Mouse (Mus musculus): ENCODE measurements at regions not wholly inside any gene's neighbourhood (a gene's known extent, or its start where the extent isn't known, plus 50 kb on each side); places are given as distances from the start of the nearest gene placed in this dataset.

DNA sequence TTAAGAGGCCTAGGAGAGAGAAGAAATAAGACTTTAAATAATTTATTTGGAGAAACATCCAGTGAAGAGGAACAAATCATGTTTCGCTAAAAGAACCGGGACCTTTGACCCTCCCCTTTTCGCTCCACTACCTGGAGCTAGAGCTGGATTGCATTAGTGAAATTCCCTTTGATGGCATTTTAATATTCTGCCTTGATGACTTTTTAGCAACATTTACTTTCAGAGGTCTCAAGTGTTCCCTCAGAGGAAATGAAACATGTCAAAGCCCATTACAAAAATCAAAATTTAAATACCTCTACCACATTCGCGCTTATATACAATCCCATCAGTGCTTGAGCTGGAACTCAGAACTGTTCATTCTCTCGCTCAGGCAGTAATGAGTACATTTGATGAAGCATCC lies 297.0 kb upstream of the Gm10295 start:
- DNase-seq (ENCODE audit: low spot score in 2 of 2), result no peak

DNA sequence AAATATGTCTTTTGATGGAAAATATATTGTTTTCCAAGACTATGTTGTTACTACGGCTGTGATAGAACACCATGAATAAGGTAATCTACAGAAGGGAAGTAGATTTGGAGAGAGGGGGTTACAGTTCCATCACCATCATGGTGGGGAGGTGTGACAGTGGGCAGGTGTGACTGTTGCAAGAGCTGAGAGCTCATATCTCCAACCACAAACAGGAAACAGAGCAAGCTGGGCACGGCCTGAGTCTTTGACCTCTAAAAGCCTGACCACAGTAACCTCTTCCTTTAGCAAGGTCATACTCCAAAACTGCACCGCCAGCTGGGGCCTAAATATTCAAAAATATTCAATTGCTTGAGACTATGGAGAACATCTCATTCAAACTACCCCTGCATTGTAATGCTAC lies 295.7 kb upstream of the Gm10295 start:
- DNase-seq (ENCODE audit: low spot score in 2 of 2), result no peak

DNA sequence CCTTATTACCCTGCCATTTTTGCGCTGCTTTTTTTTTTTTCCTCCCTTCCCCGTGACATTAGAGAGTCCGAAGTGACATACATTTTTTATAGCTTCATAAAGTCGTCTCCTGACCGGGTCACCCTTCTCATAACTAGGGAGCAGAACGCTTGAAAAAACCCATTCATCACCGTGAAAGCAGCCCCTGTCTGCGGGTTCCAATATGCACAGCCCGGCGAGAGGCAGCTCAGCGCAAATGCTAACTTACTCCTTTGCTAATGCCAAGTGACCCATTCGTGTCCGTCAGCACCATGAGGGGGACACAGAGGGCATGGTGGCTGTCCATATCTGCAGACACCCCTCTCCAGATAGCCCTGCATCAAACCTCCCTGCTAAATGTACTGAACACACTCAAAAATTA lies 271.8 kb upstream of the Gm10295 start:
- DNase-seq (ENCODE audit: low spot score in 2 of 2), result peak in 1 of 2 experiments; percentile 16

DNA sequence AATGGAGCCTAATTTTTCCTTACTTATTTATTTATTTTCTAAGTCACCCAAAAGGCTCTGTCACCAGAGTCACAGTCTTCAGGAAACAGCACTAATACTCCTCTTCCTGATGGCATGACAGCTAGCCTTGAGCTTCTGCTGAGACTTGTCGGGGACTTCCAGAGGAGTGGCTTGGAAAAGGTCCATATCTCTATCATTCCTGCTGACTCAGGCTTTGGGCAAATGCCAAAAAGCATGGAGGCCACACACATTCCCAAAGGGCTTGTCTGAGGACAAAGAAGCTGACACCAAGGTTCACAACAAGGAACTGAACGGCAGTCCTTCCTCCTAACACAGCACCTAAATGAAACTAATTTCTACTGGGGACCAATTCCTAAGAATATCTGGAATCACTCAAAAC lies 251.9 kb upstream of the Gm10295 start:
- DNase-seq (ENCODE audit: low spot score in 2 of 2), result no peak

DNA sequence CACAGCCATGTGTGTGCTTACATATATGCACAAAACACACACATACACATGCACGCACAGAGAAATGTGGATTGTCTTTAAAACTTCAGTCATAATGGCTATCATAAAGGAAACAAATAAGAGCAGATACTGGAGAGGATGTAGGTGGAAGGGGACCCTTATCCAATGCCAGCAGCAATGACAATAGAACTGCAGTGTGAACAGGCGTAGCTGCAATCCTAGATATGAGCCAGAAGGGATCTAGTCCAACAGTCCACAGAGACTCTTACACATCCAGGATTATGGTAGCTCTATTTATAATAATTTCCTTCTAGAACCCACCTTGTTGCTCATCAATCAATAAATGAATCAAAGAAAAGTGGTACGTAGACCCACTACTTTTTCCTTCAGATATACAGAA lies 245.5 kb upstream of the Gm10295 start:
- DNase-seq (ENCODE audit: low spot score in 2 of 2), result no peak

DNA sequence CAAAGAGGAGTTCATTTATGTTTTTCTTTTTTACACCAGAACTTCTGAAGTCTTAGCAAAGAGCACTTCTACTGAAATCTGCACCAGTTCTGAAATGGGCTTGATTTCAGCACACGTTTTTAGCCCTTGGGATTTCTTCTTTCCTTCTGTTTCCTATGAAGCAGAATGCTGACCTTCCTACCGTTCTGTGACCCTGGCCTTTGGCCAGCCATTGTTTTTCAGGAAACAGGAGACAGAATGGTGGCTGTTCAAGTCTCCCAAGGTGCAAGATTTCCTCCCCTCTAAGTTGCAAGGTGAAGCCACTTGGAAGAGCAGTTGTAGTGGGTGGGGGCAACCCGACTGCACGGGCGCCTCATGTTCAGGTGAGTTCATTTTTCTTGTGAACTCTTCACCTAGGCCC lies 236.3 kb upstream of the Gm10295 start:
- DNase-seq (ENCODE audit: low spot score in 2 of 2), result no peak

DNA sequence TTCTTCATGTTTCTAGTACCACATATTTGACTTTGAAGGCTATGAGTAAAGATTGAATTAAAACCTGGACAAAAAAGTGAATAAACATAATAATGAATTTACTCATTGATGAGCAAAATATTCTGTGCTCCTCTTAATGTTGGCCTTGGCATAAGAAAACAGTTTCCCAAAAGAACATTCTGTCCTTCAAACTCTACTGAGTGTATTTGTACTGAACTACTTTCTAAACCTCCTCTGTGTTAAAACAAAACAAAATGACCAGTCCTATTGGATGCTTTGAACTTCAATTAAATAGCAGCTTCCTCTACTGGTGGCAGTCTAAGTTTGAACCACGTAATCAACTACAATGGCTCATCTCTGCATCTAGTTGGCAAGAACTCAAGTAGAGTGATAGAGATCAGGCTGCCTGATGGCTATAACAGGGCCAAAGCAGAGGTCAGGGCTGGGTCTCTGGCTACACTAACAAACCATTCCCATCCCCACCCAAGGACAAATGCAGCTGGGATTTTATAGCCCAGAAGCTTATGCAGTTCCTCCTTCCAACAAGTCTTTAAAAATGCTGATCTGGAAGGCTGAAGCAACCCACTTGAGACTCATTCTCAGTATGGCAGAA lies 232.3 kb upstream of the Gm10295 start:
- DNase-seq (ENCODE audit: low spot score in 2 of 2), result no peak

DNA sequence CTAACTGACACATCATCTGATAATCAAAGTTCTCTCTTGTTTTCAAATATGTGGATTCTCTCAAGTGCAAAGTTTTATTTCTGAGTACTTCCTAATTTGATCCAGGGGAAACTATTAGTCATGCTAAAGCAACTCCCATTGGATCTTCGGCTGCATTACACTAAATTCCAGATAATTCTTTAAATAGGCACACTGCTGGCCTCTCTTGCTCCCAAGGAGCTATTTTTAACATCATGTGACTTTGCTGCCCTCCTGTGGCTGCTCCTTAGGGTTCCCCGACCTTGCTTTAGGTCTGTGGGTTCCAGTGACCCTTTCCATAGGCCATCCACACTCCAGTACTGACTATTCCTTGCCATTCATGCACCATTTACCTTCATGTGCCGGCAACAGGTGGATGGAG lies 230.5 kb upstream of the Gm10295 start:
- DNase-seq (ENCODE audit: low spot score in 2 of 2), result no peak

DNA sequence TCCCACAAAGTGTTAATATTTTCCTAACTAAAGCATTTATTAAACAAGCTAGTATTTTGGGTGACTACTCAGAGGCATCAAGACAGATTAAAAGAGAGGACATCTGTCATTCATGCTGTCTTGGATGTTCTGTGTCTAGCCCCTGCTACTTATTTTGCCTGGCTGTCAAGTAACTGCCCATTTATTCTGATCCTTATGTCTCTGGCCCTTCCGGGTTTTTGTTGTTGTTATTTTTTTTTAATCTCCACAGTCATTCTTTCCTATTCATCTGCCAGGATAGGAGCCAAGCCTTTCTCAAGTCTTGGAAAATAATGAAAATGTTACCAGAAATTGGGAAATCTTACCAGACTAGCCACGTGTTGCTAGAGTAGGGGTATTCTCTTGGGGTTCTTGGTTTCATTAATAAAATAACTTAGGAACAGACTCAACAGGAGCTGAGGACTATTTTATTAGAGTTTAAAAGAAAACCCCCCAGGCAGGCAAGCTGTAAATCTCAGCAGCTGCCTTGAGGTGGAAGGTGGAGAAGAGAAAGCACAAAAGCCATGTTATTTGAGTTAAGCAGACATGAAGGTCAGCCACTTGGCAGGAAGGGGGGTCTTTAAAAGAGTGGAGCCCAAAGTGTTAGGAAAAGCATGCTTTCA lies 209.1 kb upstream of the Gm10295 start:
- DNase-seq (ENCODE audit: low spot score in 2 of 2), result no peak

DNA sequence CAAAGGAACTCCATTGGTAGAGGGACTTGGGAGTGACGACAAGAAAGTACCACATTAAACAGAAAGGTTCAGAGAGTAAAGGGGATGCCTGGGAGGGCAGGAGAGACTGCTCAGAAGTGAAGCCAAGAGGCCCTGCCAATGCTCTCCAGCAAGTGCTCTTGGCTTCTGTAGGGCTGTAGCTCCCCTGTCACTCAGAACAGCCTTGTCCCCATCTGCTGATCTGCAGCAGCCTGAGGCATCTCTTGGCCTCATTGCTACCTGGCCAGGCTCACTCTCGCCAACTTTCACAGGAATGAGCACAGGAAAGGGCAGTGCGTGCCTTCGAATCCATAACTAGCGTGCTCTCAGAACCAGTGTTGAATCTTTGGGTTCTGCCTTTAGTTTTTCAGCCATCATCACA lies 205.2 kb upstream of the Gm10295 start:
- DNase-seq (ENCODE audit: low spot score in 2 of 2), result no peak

DNA sequence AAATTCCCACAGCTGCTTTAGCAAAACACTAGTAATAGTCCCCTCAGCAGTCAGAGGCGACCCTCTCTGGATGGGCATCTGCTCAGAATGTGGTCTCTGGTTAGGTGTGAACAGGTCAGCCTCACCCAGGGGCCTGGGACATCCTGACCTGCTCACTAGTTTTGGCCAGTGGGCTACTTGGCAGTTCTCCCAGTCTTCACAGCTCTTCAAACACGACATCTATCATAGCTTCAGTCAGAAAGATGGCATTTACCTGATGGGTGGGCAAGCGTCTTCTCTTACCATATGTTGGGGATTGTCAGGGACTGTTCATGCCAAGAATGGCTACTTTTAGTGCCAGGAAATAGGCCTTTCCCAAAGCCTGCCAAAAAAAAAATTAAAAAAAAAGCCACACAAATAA lies 204.2 kb upstream of the Gm10295 start:
- no peak for DNase-seq (ENCODE audit: low spot score in 2 of 2)

DNA sequence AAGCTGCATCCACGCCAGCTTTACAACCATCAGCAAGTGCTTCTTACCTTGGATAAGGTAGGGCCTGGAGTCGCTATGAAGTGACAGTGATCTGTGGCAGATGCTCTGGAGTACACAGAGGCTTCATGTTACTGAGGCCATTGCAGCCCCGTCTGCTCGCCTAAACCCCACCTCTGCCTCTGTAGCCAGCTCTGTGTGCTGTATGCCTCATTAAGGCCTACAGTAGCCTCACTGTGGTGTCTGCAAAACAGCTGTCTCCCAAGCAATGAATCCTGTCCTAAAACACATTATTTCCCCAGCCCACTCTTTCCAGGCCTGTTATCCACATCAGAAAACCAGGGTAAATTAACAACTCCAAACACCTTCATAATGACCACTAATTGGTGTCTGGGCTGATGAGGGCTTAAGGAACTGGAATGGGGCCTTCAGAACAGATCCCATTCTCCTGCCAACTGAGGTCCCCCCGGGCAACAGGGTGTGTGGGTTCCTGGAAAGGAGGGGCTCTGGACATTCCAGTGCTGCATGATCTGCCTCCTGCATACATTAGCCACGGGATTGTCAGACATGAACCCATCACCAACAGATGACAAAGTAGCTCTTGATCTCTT lies 195.4 kb upstream of the Gm10295 start:
- DNase-seq (ENCODE audit: low spot score in 2 of 2), result no peak

DNA sequence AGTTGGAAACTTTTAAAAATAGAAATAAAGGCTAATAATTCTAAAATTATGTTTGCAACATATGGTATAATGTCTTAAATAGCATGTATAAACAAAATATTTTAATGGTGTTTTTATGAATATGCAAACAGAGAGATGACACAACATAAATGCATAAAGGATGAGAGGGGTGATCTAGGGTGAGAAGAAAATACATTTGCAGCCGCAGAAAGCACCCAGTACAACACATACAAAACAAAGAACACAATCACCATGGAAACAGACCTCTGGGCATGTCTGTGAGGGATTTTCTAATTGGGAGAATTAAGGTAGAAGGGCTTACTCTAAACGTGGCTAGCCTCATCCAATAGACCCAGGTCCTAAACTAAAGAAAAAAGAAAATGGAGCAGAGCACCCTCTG lies 190.2 kb upstream of the Gm10295 start:
- DNase-seq (ENCODE audit: low spot score in 2 of 2), result no peak

DNA sequence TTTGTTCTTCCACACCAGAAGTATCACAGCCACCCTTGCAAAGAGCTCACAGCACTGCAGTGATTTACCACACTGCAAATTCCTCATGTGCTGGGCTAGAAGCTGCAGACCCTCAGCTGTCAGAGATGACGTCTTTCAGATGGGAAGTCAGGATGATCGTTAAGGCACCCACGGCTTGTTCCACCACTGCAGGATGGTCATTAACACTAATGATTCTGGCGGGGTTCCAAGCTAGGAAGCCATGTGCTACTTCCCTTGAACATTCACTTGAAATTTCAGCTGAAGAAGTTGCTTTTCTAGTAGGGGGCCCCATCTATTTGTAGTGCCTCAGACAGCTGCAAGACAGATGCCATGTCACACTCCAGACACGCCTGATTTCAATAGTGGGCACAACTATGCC lies 181.8 kb upstream of the Gm10295 start:
- DNase-seq (ENCODE audit: low spot score in 2 of 2), result no peak

DNA sequence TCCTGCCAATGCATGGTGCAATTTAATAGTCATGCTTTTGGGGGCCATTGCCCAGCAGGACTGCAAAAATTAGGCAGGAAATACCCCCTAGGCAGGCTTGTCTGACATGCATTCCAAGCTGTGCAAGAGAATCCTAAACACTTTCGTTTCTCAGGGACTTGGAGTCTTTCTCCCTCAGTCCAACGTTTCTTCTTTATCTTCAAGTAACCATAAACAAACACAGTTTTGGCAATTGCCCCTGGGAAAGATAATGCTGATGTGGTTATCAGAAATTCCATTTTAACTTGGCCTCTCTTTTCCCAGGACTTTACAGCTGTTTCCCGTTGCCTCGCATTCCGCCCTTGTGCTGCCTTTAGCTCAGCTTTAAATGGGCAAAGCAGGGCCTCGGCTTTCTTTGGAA lies 180.2 kb upstream of the Gm10295 start:
- DNase-seq (ENCODE audit: low spot score in 2 of 2), result no peak

DNA sequence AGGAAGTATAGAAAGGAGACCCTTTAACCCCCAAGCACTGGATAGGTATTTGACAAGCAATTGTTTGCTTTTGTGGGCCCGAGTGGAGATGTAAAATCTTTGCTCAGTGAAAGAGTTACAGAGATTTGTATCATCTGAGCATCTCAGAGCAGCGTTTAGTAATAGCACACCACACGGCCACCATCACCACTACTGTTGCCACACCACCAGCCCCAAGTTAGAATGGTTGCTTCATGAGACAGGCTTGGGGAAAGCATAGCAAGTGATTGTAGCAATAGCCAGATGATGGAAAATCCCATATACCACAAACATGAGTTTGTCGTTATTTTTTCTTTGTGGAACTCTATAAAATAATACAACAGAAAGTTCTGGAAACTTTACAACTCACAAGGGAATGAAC lies 179.6 kb upstream of the Gm10295 start:
- DNase-seq (ENCODE audit: low spot score in 2 of 2), result no peak

DNA sequence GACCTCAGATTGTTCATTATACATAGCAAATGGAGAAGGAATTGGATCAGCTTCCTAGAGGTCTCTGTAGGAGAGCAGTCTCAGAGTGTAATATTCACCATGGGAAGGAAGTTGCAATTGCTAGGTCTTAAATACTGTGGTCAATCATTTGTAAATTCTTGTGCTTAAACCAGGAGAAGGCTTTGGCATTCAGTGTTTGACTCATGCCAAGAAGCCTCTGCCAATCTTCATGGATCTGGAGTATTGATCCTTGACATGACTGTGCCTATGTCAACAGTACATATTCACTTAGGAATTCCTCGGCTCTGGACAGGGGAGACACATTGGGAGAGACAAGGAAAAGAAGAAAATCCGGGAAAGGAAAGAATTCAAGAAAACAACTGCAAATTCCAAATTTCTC lies 174.9 kb upstream of the Gm10295 start:
- DNase-seq (ENCODE audit: low spot score in 2 of 2), result no peak

DNA sequence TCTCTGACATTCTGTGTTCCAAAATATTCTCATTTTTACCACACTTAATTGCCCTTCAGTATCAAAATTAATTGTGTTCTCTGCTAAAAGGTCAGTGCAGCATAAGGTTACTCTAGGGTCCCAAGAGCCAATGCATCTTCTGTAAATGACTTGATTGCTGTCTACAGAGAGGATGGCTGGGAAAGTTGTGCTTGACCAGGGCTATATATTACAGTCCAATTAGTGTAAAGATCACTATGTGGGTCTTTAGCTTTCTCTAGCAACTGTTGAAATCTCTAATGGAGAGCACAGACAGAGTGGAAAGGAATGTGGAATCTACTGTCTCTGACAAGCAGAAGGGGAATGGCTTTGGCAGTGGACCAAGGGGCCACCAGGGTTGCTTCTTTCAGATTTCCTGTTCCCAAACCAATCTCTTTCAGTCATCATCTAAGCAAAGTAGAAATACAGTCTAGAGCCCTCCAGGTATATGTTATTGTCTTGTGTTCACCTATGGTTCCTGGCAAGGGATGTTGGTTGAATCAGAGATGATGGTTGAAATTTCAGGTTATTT lies 173.4 kb upstream of the Gm10295 start:
- no peak for DNase-seq (ENCODE audit: low spot score in 2 of 2)

DNA sequence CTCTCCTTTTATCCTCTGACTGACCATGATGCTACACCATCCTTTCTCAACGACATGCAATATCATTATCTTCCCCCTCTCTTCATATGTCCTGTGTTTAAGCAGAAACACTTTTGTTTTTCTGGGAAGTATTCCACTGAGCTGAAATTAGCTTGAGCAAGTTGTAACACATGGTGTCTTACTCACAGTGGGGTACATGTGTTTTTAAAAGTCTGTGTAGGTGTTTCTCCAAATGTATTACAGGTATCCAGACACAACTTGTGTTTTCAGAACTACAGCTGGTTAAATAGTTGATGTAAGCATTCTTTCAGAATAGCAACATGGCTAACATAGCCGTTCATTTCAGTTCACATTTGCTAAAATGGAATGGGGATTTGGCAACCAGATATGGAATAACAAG lies 172.8 kb upstream of the Gm10295 start:
- no peak for DNase-seq (ENCODE audit: low spot score in 2 of 2)

DNA sequence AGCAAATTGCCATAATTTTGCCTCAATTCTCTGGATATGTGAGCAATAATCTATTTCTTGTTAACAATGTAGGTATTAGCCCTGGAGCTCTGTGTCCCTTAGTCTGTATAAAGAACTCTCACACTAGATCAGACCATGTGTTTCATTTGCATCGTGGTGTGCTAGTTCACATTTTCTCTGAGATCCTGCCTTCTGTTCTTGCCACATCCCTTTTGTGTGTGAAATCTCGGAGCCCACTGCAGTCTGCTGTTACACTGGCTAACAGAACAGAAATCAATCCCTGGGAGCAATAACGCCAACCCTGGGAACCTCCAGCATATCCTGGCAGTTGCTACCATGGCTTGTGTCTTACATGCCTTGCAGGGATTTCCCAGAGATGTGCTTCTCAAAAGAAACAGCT lies 156.1 kb upstream of the Gm10295 start:
- peak in 1 of 2 experiments; percentile 14 for DNase-seq (ENCODE audit: low spot score in 2 of 2)

DNA sequence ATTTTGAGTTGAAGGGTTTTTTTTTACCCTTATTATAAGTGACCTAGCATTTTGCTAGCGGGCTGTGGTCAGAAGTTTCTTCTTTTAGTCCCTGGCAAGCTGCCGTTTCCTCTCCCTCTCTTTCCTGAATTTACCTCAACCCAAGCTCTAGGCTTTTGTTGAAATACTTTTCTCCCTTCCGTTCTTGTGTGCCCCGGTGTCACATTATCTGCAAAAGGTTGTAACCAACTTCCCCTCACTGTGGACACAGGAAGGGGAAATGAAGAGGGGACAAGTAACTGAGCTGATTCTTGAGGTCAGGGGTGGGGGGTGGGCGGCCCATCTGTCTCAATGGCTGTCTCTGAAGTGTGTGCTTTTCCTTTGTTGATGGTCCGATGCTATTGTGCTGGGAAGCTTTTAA lies 149.4 kb upstream of the Gm10295 start:
- DNase-seq (ENCODE audit: low spot score in 2 of 2), result no peak

DNA sequence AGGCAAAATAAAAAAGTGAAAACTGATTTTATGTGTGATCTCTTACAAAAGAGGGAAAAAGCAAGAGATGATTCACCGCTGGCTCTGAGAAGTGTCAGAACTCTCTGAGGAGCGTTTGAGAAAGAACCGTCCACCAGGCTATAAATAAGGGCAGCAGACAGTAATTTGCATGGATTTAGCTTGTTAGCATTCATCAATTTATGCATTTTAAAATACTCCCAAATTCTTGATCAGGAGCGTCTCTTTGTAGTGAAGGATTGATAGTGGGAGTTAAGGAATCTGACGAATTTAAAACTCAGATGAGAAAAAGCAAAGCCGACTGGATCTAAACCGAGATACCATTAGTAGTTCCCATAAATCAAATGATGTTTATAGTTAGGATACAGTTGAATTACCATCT lies 146.8 kb upstream of the Gm10295 start:
- DNase-seq (ENCODE audit: low spot score in 2 of 2), result no peak

DNA sequence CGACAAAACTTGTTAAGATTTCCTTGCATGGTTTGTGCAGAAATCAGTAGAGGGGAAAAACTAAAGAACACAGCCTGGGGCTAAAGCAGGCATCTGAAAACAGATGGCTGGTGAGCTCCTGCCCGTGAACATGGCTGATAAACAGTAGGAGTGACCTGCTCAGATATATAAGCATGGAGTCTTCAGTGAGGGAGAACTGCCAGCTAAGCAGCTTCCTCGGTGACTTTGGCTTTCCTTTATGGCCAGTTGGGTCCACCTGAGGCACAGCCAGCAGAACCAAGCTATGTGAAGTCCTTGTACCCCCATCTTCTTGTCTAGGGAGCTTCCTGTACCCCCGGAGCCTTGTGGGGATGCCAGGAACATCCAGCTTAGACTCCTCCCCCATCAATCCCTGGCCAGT lies 139.8 kb upstream of the Gm10295 start:
- DNase-seq (ENCODE audit: low spot score in 2 of 2), result no peak

Measured in layer of hippocampus, postnatal 10 days (tissue).